Mouse (Mus musculus): ENCODE results near the gene Pdk2.

GRCm38 (mm10) chr11:95086229-95086628 is 45.1 kb upstream of the Pdk2 start:
- TF ChIP-seq CTCF (IDR thresholded peaks at IDR 0.05; ENCODE audit: control insufficient read depth, insufficient read depth, insufficient replicate concordance, low read depth, low read length) (no peak), POLR2A (IDR thresholded peaks at IDR 0.05; ENCODE audit: control insufficient read depth, low read depth, low read length) (no peak)

Measured in testis, adult 2 months (tissue).